Mouse (Mus musculus): ENCODE data around the gene Gm20388.

The Gm20388 gene

DNA sequence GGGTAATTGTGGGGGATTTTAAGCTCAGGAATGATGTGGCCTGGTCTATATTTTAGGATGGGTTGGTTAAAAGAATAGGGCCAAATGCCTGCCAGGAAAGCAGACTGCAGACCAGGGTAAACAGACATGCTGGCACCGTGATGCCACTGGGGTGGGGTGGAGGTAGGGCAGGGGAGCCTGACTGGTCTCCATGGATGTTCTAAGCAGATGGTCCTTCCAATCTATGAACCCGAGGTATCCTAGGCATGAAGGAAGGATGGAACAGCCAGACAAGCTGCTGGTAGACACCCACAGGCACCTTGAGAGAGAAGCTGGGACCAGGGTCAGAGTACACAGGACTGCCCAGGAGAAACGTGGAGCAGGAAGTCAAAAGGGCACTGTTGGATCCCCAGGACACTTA is 3936.9 kb downstream of the Gm20388 start:
- no peak for DNase-seq (ENCODE audit: low spot score in 2 of 2)

GRCm38 (mm10) chr8:123849352-123849751 is 3938.7 kb downstream of the Gm20388 start:
- DNase-seq (ENCODE audit: low spot score in 2 of 2), result no peak

- DNase-seq (ENCODE audit: low spot score in 2 of 2), result no peak
These were observed 3940.9 kb downstream of the Gm20388 start for GRCm38 (mm10) chr8:123851590-123851989.

DNA sequence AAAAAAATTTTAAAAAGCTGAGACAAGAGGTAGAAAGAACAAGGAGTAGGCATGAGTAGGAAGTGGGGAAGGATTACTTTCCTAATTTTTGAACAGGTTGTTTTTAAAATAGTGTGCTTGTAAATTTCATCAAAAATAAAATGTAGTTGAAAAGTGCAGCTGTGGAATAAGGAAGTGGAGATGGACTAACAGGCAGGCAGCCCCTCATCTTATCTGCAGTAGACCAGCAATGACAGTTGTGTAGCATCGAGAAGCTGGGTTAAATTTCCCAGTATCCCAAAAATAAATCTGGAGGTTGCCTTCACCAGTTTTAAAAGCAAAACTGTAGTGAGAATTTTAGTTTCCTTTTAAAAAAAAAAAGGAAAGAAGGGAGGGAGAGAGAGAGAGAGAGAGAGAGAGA is 3943.6 kb downstream of the Gm20388 start:
- DNase-seq (ENCODE audit: low spot score in 2 of 2), result no peak

DNA sequence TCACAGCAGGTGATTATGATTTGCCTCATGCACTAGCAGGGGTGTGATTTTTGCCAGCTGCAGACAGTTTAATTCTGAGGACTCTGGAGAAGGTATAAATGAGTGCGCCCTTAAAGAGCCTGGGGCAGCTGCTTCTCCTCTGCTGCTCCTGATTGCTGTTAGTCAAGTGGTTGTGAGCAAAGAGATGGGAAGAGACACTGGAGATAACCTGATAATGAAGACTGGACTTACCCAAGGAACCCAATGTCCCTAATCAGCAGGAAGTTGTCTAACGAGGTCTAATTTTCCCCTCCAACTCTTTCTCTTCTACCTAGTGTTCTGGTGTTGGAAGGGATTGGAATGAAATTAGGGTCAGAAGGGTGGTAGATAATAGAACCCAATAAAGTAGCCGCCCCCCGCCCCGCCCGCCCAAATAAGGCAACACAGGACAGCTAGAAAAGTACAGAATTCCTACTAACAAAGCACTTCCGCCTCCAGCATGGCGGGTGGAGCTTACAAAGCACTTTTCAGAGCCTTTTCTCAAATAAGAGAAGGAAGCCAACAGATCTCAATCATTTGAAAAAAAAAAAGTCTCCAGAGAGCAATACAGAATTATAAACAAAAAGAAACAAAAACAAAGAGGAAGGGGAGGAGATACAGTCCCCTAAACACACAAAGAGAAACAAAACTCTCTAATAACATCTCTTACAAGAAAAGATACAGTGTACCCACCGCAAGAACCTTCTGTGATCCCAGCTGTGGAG is 3944.3 kb downstream of the Gm20388 start:
- DNase-seq (ENCODE audit: low spot score in 2 of 2), result no peak

DNA sequence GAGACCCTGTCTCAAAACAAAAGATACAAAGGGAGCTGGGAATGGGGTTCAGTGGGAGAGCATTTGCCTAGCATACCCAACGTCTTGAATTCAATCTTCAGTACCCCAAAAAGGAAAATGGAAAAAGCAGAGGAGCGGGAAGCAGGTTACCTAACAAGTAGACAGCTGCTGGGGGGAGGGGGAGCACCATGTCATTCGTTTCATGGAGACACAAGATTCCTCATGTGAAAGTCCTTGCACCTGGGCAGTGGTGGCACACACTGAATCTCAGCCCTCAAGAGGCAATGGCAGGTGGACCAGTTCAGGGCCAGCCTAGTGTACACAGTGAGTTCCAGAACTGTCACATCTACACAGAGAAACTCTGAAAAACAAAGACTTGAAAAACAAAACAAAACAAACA is 3946.7 kb downstream of the Gm20388 start:
- DNase-seq (ENCODE audit: low spot score in 2 of 2), result no peak

GRCm38 (mm10) chr8:123858574-123858940 is 3947.9 kb downstream of the Gm20388 start:
- DNase-seq (ENCODE audit: low spot score in 2 of 2), result peak; percentile 28 to 74

DNA sequence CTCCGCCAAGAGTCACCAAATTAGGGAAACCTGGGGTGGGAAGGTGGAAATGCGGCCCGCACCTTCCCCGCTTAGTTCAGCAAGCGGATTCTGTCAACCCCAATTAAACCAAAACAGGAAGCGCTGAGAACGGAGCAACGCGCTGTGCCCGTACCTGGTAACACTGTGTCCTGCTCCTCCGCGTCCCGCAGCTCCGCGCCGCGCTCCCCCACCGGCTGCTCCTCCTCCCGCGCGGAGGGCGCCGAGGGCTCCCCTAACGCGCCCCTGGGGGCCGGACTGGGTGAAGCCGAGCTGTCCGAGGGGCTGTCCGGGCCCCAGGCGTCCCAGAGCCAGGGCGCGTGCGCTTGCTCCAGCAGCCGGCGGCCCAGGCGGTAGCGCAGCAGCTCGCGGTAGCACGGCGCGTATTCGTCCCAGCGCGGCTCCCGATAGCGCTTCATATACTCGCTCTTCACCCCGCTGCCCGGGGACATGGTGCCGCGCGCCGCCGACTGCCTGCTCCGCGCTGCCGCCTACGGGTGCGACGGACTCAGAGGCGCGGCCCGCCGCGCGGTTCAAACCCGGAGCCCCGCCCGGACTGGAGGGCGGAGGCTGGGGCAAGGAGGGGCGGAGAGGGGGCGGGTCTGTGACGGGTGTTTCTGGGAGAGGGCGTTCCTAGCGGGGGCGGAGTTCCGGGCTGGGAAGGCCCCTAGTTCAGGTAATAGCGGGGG is 3948.5 kb downstream of the Gm20388 start:
- peak; percentile 94 to 96 for DNase-seq (ENCODE audit: low spot score in 2 of 2)

- DNase-seq (ENCODE audit: low spot score in 2 of 2), result peak; percentile 57 to 83
These were observed 3949.1 kb downstream of the Gm20388 start, which contains the start of gene Ccsap for GRCm38 (mm10) chr8:123859648-123860259. Ccsap (minus strand) TSS chr8:123860209.

- no peak for DNase-seq (ENCODE audit: low spot score in 2 of 2)
These were observed 3949.7 kb downstream of the Gm20388 start for GRCm38 (mm10) chr8:123860386-123860785.

DNA sequence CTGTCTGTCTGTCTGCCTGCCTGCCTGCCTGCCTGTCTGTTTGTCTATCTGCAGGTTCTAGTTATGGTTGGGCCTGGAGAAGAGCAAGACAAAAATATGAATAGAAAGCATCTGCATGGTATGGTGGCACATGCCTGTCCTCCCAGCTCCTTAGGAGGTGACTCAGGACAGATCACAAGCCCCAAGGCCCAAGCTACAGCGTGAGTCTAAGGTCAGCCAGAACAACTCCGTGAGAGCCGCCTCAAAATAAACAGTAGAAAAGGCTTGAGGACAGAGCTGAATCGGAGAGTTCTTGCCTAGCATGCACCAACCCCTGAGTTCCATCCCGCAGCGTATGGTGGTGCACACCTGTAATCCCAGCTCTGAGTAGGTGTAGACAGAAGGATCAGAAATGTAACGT is 3955.1 kb downstream of the Gm20388 start:
- DNase-seq (ENCODE audit: low spot score in 2 of 2), result no peak

GRCm38 (mm10) chr8:123866971-123867370 is 3956.3 kb downstream of the Gm20388 start:
- no peak for DNase-seq (ENCODE audit: low spot score in 2 of 2)

DNA sequence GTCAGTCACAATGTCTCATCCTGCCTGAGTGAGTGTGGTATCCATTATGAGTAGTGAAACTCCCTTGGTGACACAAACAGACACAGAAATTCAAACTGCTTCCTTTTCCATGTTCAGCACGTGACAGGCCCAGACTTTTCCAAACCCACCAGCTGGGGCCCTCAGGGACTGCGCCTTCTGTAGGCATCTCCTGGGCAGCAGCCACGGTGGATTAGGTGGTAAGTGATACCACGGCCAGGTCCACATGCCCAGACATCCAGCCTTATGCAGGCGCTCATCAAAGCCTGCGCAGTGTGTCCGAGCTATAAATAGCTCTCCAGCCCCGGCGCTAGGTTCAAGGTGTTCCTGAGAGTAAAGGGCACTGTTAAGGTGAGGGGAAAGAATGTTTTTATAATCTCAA is 3961.4 kb downstream of the Gm20388 start:
- DNase-seq (ENCODE audit: low spot score in 2 of 2), result no peak

GRCm38 (mm10) chr8:123873364-123873763 is 3962.7 kb downstream of the Gm20388 start:
- DNase-seq (ENCODE audit: low spot score in 2 of 2), result no peak

DNA sequence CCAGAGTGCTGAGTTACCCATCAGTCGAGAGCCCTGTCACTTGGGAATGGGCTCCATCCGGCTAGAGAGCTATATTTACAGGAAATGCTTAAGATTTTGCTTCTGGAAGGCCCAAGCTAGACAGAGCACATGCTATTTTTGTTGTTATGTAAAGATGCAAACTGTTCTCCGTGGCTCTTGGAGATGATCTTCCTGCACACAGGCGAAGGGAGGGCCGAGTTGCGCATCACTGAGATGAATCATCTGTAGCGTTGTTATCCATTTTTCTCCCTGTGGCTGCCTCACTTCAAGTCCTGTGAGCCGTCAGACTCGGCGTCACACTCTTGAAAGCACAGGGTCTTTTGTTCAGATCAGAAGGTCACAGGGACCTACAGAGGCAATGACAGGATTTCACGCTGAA is 3963.7 kb downstream of the Gm20388 start:
- DNase-seq (ENCODE audit: low spot score in 2 of 2), result no peak

DNA sequence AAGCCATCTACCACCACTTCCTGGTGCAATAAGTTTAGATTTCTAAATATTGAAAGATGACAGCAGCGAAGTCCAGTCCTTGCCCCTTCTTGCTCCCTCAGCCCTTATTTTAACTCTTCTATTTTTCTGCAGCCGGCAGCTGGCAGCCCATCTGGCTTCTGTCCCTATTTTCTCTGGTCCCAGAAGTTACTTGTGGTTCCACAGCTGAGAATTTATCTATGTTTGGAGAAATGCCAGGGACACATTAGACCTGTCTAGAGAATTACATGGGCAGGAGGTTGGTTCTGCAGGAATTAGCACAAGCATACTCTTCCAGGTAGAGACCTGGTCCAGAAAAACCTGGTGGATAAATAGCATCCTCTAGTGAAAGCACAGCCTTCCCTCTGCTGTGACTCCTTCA is 3967.2 kb downstream of the Gm20388 start:
- DNase-seq (ENCODE audit: low spot score in 2 of 2), result no peak

- DNase-seq (ENCODE audit: low spot score in 2 of 2), result no peak
These were observed 3969.6 kb downstream of the Gm20388 start for GRCm38 (mm10) chr8:123880271-123880670.

- no peak for DNase-seq (ENCODE audit: low spot score in 2 of 2)
These were observed 3970.2 kb downstream of the Gm20388 start for GRCm38 (mm10) chr8:123880821-123881350.

DNA sequence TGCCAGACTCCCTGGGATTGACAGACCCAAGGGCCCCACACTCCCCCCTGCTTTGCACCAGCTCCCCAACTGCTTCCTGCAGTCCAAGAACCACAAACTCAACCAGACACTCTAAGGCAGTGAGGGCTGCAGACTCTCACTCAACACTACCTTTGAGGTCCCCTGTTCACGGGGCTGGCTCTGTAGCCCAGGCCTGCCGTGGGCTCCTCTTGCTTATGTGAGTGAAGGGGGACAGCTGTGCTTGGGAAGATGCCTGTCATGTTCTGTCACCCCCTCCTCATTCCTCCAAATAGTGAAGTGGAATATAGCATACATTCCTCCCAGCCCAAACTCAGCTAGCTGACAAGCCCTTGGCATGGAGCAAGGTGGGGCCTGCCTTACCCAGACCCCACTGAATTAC is 3971.8 kb downstream of the Gm20388 start:
- DNase-seq (ENCODE audit: low spot score in 2 of 2), result no peak

DNA sequence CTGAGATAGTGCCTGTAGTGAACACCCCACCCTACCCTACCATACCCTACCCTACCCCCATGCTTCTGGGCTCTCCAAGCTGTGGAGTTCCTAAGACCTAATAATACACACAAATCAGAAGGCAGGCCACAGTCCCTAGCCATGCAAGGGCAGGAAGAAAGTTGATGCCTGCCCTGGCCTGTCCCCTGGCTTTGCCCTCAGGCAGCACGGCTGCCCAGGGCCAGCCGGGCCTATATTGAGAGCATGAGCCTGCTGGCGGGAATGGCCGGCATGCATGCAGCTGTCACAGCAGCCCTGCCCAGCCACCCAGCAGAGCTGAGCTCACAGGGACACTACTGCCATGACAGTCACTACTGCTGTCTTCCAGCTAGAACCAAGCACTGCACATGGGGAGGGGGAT is 3972.5 kb downstream of the Gm20388 start:
- DNase-seq (ENCODE audit: low spot score in 2 of 2), result no peak

DNA sequence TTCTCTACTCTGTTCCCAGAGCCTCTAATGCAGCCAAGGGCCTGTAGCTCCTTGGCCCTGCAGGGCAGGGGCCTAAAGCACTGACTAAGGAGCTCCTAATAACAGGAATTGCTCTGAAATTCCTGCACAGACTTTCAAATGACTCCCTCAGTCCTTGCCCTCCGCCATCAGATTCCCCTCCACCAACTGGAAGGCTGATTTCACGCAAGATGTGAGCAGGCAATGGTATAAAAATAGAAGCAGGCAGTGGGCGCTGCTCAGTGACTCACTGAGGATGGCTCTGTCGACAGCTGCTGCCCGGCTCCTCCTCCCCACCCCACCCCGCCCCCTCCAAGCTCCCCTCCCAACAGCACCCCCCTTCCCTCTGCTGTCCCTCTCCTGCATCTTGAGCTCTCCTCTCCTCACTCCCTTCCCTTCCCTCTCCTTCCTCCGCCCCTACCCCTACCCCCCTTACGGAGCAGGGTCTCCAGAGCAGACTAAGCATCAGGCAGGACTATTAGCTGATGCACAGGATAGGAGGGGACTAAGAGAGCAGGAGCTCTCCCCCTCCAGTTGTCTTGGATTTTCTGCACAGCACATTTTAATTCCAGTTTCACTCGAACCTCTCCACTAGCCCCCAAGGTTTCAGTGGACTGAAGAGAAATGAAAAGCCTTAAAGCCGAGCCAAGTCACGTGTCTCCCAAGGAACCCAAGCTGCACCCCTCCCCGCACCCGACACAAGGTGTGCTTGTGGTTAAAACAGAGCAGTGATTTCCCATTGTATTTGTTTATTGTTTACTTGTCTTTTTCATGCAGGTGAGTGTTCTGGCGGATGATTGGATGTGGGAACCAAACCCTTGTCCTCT is 3974.3 kb downstream of the Gm20388 start:
- no peak for DNase-seq (ENCODE audit: low spot score in 2 of 2)

GRCm38 (mm10) chr8:123887163-123887562 is 3976.5 kb downstream of the Gm20388 start:
- no peak for DNase-seq (ENCODE audit: low spot score in 2 of 2)
